Mouse (Mus musculus) kidney, adult 2 months (tissue): ENCODE measurements around the gene Alg3.

Source experiments
- CTCF ChIP-seq: fragments of 200-500 bp; conservative IDR thresholded peaks from 2 replicates; pipeline ENCODE4 v1.5.1; 2011; ENCODE audit warnings: low read depth, mild to moderate bottlenecking, control low read depth, low read length, moderate library complexity, mixed read lengths; ENCODE audit not compliant: insufficient read depth, insufficient read length
- POLR2A ChIP-seq: fragments of 200-500 bp; IDR thresholded peaks from one replicate; pipeline ENCODE4 v1.6.1; 2011; ENCODE audit warnings: low read depth, low read length, control low read depth

GRCm38 (mm10) chr16:20589366-20589938 is 22.1 kb downstream of the Alg3 start, which contains the start of gene Vwa5b2:
- TF ChIP-seq POLR2A: no peak
- TF ChIP-seq CTCF: no peak
